Mouse (Mus musculus) erythroblast, embryonic 14.5 days (primary cell): ENCODE data around the gene Sh3rf1. TPM values are rescaled to one million over a fixed set of nuclear protein-coding genes. Genes with fewer than 3 reads are reported as not detected.

Experiments
- H3K27me3 ChIP-seq: 2 replicates; pipeline ENCODE4 v1.6.1; 2012; ENCODE audit warnings: inconsistent platforms; ENCODE audit not compliant: control insufficient read depth
- H3K36me3 ChIP-seq: 2 replicates; pipeline ENCODE4 v1.6.1; 2012; ENCODE audit warnings: mild to moderate bottlenecking, inconsistent platforms; ENCODE audit not compliant: control insufficient read depth
- H3K4me1 ChIP-seq: 2 replicates; pipeline ENCODE4 v1.6.1; 2012; ENCODE audit warnings: inconsistent platforms; ENCODE audit not compliant: control insufficient read depth
- H3K4me3 ChIP-seq: replicated peaks from 2 replicates; pipeline ENCODE3; 2012; ENCODE audit warnings: moderate library complexity, mild to moderate bottlenecking, inconsistent platforms
- H3K9me3 ChIP-seq: 2 replicates; pipeline ENCODE4 v1.6.1; 2012; ENCODE audit warnings: low read length, inconsistent platforms, mixed read lengths; ENCODE audit not compliant: control insufficient read depth
- GATA1 ChIP-seq: IDR thresholded peaks from 2 replicates; pipeline ENCODE4 v1.6.1; 2012; ENCODE audit warnings: low read length, inconsistent platforms, mixed read lengths
- TAL1 ChIP-seq: IDR thresholded peaks from 3 replicates; pipeline ENCODE4 v1.6.1; 2012; ENCODE audit warnings: low read length, inconsistent platforms, mixed read lengths
- polyA plus RNA-seq: library from polyadenylated mRNA; stranded (reverse); fragments of >175 nt; gene quantifications from 2 replicates; pipeline ENCODE4 v1.2.3, GENCODE M21; 2012

The Sh3rf1 gene
- polyA plus RNA-seq, 1 experiment = 0.01 TPM

- Histone ChIP-seq H3K4me1 (peaks cover 7% of the 10 kb centered on the region; the same call in 1 of the 2 replicates), H3K9me3 (no peaks in the 10 kb centered on the region), H3K27me3 (no peaks in the 10 kb centered on the region), H3K4me3 (no peak overlapping the region), H3K36me3 (no peaks in the 10 kb centered on the region)
- TF ChIP-seq GATA1 (no peak), TAL1 (no peak)
These were observed 203.0 kb downstream of the Sh3rf1 start for GRCm38 (mm10) chr8:61426671-61427070.

GRCm38 (mm10) chr8:61427916-61428681 is 204.4 kb downstream of the Sh3rf1 start:
- no peaks in the 10 kb centered on the region for H3K27me3 ChIP-seq
- no peak overlapping the region for H3K4me3 ChIP-seq
- peaks cover 7% of the 10 kb centered on the region; the same call in 1 of the 2 replicates for H3K4me1 ChIP-seq
- no peak for TF ChIP-seq GATA1
- no peaks in the 10 kb centered on the region for H3K9me3 ChIP-seq
- no peaks in the 10 kb centered on the region for H3K36me3 ChIP-seq

- no peaks in the 10 kb centered on the region for H3K36me3 ChIP-seq
- no peaks in the 10 kb centered on the region for H3K9me3 ChIP-seq
- H3K4me1 ChIP-seq = peaks cover 7% of the 10 kb centered on the region; the same call in 1 of the 2 replicates
- TF ChIP-seq GATA1 = no peak
- TF ChIP-seq TAL1 = no peak
- H3K4me3 ChIP-seq = no peak overlapping the region
- no peaks in the 10 kb centered on the region for H3K27me3 ChIP-seq
These were observed 205.3 kb downstream of the Sh3rf1 start for GRCm38 (mm10) chr8:61428821-61429482.

GRCm38 (mm10) chr8:61435481-61435880 is 211.8 kb downstream of the Sh3rf1 start:
- Histone ChIP-seq H3K36me3 (no peaks in the 10 kb centered on the region), H3K4me3 (no peak overlapping the region), H3K9me3 (peaks cover 2% of the 10 kb centered on the region; the same call in 1 of the 2 replicates), H3K27me3 (no peaks in the 10 kb centered on the region), H3K4me1 (no peaks in the 10 kb centered on the region)
- no peak for TF ChIP-seq GATA1
- TF ChIP-seq TAL1 = no peak

GRCm38 (mm10) chr8:61436147-61436546 is 212.5 kb downstream of the Sh3rf1 start:
- no peaks in the 10 kb centered on the region for H3K27me3 ChIP-seq
- H3K36me3 ChIP-seq = no peaks in the 10 kb centered on the region
- no peak overlapping the region for H3K4me3 ChIP-seq
- no peaks in the 10 kb centered on the region for H3K4me1 ChIP-seq
- no peak for TF ChIP-seq GATA1
- no peak for TF ChIP-seq TAL1
- peaks cover 6% of the 10 kb centered on the region for H3K9me3 ChIP-seq

GRCm38 (mm10) chr8:61436586-61437304 is 213.1 kb downstream of the Sh3rf1 start:
- no peaks in the 10 kb centered on the region for H3K36me3 ChIP-seq
- peaks cover 9% of the 10 kb centered on the region for H3K9me3 ChIP-seq
- TF ChIP-seq GATA1 (no peak), TAL1 (no peak)
- no peaks in the 10 kb centered on the region for H3K27me3 ChIP-seq
- H3K4me1 ChIP-seq = no peaks in the 10 kb centered on the region
- no peak overlapping the region for H3K4me3 ChIP-seq

GRCm38 (mm10) chr8:61437305-61437605 is 213.6 kb downstream of the Sh3rf1 start:
- peaks cover 10% of the 10 kb centered on the region for H3K9me3 ChIP-seq
- no peaks in the 10 kb centered on the region for H3K27me3 ChIP-seq
- H3K4me3 ChIP-seq = no peak overlapping the region
- TF ChIP-seq GATA1 (no peak), TAL1 (no peak)
- no peaks in the 10 kb centered on the region for H3K4me1 ChIP-seq
- no peaks in the 10 kb centered on the region for H3K36me3 ChIP-seq

- TF ChIP-seq TAL1 = no peak
- no peak for TF ChIP-seq GATA1
- Histone ChIP-seq H3K4me3 (no peak overlapping the region), H3K4me1 (no peaks in the 10 kb centered on the region), H3K9me3 (peaks cover 10% of the 10 kb centered on the region), H3K27me3 (no peaks in the 10 kb centered on the region), H3K36me3 (no peaks in the 10 kb centered on the region)
These were observed 219.3 kb downstream of the Sh3rf1 start for GRCm38 (mm10) chr8:61442988-61443387.

- no peak overlapping the region for H3K4me3 ChIP-seq
- no peaks in the 10 kb centered on the region for H3K4me1 ChIP-seq
- no peaks in the 10 kb centered on the region for H3K36me3 ChIP-seq
- H3K9me3 ChIP-seq = peaks cover 10% of the 10 kb centered on the region
- no peaks in the 10 kb centered on the region for H3K27me3 ChIP-seq
- no peak for TF ChIP-seq TAL1
- no peak for TF ChIP-seq GATA1
These were observed 220.7 kb downstream of the Sh3rf1 start for GRCm38 (mm10) chr8:61444358-61444757.

Other genes with a start within 250 kb of the Sh3rf1 start
- 3.7 and 4.2 TPM in 2 replicates for gene Clcn3, start 240.6 kb upstream of the Sh3rf1 start, polyA plus RNA-seq
- 0.06 and 0.07 TPM in 2 replicates for gene Nek1, start 230.7 kb upstream of the Sh3rf1 start, polyA plus RNA-seq